Mouse (Mus musculus): ENCODE measurements around the gene Gm36864.

Gene Gm36864

DNA sequence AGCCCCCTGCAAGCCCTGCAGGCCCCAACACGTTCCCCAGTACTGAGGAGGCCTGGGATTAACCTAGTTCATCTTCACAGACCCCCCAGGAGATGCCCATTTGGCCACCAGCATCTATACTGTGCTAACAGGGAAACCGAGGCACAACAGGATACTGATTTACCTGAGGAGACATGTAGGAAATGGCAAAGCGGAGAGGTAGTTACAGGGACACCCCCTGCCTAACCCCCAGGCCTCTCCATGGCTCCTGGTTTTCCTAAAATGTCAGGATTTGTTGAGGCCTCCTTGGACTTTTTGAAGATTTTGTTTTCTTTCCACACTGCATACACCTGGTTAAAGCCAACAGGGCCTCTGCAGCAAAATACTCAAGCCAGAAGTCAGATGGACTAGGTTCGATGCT, 21.3 kb downstream of the Gm36864 start, which contains the start of gene Acp4:
Gene Acp4 (minus strand): TSS at position 101 of the 400 bp plus-strand sequence.
- no peak for DNase-seq (ENCODE audit: low spot score)

- DNase-seq (ENCODE audit: low spot score), result no peak
Observed at GRCm38 (mm10) chr7:44260410-44260809, 24.4 kb downstream of the Gm36864 start.

DNA sequence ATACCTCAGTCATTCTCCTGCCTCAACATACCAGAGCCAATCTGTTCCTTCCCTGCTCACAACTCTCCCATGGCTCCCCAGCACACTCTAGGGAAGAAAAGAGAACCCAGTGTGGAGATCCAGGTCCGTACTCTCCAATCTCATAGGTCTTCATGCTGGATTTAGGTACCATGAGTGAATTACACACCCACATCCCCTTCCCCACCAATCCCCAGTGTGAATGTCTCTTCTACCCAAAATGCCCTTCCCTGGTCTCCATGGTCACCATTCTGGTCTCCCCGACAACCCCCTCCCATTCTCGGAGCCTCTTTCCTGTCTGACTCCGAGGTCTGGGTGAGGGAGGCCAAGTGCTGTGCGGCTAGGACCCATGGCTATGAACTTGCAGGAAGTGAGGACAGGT, 25.2 kb downstream of the Gm36864 start, which contains the start of gene Gm15517:
Gene Gm15517 (plus strand): TSS at position 301 of the 400 bp plus-strand sequence.
- DNase-seq (ENCODE audit: low spot score), result no peak

DNA sequence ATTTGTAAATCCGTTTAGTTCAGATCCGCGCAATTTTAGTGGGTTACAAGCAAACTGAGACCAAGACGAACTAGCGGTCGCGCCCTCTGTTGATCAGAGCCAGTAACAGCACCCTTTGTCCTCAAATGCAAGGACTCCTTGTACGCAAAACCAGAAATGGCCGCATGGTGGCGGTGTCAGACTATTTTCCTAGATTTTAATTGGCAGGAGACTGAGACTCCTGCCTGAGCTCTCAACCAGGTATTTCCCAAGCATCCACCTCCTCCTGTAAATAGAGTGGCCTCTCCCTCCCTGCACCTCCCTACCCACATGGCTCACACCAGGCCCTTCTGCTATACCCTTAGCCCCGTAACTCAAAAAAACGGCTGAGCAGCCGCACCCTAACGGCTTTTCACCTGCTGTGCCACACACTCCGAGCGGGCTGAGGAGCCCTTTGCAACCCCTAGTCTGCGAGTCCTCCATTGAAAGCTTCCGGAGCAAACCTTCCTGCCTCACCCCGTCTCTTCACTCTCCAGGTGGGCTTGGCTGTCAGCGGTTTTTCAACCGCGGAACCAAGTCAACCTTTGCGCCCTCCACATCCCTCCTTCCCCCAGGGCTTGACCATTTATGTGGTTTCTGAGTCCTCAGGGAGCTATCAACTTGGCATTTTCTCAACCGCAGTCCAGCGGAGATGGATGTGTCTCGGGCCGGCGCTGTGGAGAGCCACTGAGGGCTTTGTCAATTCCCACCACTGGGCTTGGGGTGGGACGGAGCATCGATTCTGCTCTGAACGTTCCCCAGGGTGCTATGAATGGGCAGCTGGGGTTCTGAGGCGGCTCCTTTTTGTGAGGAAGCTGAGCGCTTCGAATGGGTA, 27.0 kb downstream of the Gm36864 start:
- DNase-seq (ENCODE audit: low spot score), result peak; percentile 100

DNA sequence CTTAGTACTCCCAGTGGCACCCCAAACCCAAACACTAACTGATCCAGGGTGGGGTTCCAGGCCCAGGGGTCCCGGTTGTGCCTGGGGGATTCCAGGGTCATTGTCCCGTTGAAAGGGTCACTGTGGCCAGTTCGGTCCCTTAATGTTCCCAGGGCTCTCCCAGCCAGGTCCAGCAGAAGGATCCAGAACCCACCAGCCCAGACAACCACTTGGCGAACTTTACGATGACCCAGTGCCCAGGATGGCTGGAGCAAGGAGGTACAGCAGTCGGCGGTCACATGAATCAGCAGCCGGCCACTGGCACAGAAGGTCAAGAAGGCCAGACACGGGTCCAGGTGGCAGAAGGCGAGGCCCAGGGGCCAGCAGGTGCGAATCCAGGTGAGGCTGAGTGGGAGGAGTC, 32.1 kb downstream of the Gm36864 start:
- DNase-seq (ENCODE audit: low spot score), result no peak

DNA sequence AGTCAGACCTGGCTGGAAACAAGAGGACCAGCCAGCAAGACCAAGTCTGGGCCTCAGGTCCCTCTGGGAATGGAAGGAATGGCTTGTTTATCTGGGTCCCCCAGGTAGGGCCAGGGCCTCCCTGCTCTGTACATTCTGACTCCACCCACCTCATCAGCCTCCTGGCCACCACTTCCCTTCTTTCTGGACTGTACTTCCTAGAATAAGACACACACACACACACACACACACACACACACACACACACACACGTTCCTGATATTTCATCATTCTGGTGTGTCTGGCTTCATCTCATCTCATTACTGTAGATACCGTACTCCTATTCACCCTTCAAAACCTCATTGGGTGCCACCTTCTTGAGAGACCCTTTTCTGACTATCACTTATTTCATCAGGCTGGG, 33.4 kb downstream of the Gm36864 start:
- no peak for DNase-seq (ENCODE audit: low spot score)

DNA sequence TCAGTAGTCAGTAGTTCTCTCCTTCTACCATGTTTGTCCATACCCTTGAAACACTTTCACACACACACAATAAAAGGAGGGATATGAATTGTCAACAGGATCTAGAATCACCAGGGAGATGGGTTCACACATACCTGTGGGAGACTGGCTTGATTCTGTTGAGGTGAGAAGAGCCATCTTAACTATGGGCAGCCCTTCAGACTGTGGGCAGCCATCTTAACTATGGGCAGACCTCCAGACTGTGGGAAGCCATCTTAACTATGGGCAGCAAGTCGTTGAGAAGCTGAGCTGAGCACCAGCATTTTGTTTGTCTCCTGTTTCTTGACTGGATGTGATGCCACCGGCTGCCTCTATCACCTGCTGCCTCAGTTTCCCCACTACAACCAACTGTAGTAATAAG, 35.3 kb downstream of the Gm36864 start:
- peak; percentile 36 for DNase-seq (ENCODE audit: low spot score)

GRCm38 (mm10) chr7:44272546-44272945, 36.6 kb downstream of the Gm36864 start:
- no peak for DNase-seq (ENCODE audit: low spot score)

DNA sequence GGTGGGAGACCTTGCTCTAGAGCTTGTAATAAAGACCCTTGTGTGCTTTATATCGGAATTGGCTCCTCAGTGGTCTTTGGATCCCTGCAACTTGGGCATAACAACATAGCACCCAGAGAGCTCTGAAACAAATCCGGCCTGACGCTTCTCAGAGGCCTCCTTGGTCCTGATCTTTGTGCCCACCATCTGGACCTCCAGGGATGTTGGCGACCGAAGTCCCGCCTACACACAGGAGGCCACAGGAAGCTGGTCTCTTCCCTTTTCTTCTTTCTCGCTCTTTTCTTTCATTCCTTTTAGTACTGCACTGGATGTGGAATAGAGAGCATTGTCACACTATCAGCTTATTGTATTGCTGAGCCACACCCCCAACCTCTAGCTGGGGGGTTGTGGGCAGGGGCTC, 37.5 kb downstream of the Gm36864 start:
- DNase-seq (ENCODE audit: low spot score), result no peak

- no peak for DNase-seq (ENCODE audit: low spot score)
Observed at GRCm38 (mm10) chr7:44274096-44274495, 38.1 kb downstream of the Gm36864 start.

DNA sequence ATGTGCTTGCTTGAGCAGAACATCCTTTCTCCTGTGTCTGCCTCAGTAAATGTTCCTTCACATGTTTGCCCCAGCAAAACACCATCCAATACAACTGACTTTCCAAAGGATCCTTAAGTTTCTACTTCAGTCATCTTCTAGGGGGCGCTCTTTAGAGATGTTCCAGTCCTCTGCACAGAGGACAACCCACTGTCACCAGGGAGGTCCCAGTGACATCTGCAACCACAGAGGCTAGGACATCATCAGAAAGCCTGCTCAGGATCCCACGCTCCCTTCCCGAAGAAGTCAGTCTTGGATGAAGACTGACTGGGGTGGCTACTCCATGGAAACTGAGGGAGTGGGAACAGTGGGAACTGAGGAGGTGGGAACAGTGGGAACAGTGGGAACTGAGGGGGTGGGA, 39.6 kb downstream of the Gm36864 start:
- DNase-seq (ENCODE audit: low spot score), result no peak

GRCm38 (mm10) chr7:44276461-44277249, 40.7 kb downstream of the Gm36864 start:
- DNase-seq (ENCODE audit: low spot score), result no peak

DNA sequence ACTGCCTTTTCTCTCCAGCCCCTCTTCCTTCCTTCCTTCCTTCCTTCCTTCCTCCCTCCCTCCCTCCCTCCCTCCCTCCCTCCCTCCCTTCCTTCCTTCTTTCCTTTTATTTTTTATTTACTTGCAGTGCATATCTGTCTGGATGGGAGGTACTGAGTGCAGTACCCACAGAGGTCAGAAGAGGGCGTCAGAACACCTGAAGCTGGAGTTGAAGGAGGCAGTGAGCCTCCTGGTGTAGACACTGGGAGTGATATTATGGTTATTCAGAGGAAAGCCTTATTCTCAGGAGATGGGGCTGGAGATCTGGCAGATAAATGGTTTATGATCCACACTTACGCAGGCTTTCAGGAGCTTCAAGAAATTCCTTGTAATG, 41.3 kb downstream of the Gm36864 start:
- DNase-seq (ENCODE audit: low spot score), result peak; percentile 56

DNA sequence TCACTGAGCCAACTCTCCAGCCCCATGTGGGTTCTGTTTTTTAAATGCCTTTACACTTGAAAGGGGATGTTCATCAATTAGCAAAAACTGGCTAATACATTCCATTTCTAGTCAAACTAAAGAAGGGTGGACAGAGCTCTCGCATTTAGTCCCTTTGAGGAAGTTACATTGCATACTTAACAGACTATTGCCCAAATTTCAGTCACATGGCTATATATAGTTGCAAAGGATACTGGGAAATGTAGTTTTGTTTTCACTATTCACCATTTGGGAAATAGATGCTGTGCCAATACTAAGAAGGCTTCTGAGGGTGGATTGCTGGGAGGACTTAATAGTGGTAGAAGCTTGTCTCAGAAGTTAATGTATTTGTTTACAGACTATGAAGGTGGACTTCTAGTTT, 45.0 kb downstream of the Gm36864 start:
- DNase-seq (ENCODE audit: low spot score), result no peak

DNA sequence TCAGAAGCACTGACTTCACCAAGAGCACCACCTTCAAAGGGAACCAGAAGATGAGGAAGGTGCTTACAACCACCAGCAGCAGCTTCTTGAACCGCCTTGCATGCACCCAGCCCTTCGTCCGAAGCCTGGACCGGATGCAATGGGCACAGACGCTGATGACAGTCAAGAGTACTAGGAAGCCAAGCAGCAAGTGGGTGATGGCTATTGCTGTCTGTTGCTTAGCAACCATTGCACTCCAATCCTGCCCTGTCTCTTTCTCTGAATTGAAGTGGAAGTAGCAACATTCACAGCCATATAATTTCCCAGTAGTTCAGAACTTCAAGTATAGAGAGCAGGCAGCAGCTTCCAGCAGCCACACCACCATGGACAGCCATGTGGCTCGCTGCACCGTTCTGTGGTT, 45.6 kb downstream of the Gm36864 start:
- DNase-seq (ENCODE audit: low spot score), result no peak

GRCm38 (mm10) chr7:44287760-44288159, 51.8 kb downstream of the Gm36864 start:
- no peak for DNase-seq (ENCODE audit: low spot score)

GRCm38 (mm10) chr7:44290986-44291385, 55.0 kb downstream of the Gm36864 start:
- DNase-seq (ENCODE audit: low spot score), result no peak

DNA sequence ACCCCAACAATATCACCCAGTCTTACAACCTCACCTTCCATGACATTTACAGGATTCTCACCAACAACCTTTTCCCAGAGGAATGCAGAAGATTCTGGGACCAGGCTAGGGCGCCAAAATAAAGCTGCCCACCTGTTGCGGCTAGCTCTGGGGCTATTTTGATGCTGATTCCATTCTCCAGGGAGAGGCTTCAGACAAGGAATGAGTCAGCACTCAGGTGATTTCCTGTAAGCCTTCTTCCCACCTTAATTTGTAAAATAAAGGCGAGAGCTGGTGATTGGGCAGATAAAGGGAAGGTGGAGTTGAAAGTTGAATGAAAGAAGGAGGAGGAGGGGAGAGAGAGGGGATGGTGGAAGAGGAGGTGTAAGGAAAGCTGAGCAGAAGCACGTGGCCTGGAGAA, 55.4 kb downstream of the Gm36864 start:
- no peak for DNase-seq (ENCODE audit: low spot score)

Data from retina, embryonic 14.5 days (tissue).